Mouse (Mus musculus) hindbrain, embryonic 16.5 days (tissue): Measurements from ENCODE around the gene Rnf111. TPM values are rescaled to one million over a fixed set of nuclear protein-coding genes. Genes with fewer than 3 reads are reported as not detected.

Experiments used
- ATAC-seq: fragments of 200-750 bp; cut with Nextera tagmentation; 2 replicates; pipeline ENCODE4 v1.8.0; 2017; ENCODE audit warnings: moderate TSS enrichment, moderate library complexity
- H3K27ac ChIP-seq: fragments of 300-500 bp; sonication (generic); 2 replicates; pipeline ENCODE4 v1.5.1; 2014; ENCODE audit warnings: low read depth, mild to moderate bottlenecking, control low read depth, low read length, moderate library complexity
- H3K27me3 ChIP-seq: fragments of 300-500 bp; sonication (generic); replicated peaks from 2 replicates; pipeline ENCODE4 v1.6.1; 2014; ENCODE audit warnings: low read length; ENCODE audit not compliant: control insufficient read depth, insufficient read depth
- H3K36me3 ChIP-seq: fragments of 300-500 bp; sonication (generic); 2 replicates; pipeline ENCODE4 v1.6.1; 2014; ENCODE audit warnings: mild to moderate bottlenecking, low read length, moderate library complexity, mixed read lengths; ENCODE audit not compliant: control insufficient read depth, insufficient read depth
- H3K4me1 ChIP-seq: fragments of 300-500 bp; sonication (generic); 2 replicates; pipeline ENCODE4 v1.6.1; 2014; ENCODE audit warnings: low read depth, low read length; ENCODE audit not compliant: control insufficient read depth, insufficient read depth
- H3K4me2 ChIP-seq: fragments of 300-500 bp; sonication (generic); 2 replicates; pipeline ENCODE4 v1.6.1; 2014; ENCODE audit warnings: mild to moderate bottlenecking, low read length, control low read depth, moderate library complexity
- H3K4me3 ChIP-seq: fragments of 300-500 bp; sonication (generic); 2 replicates; pipeline ENCODE4 v1.5.1; 2014; ENCODE audit warnings: mild to moderate bottlenecking, low read length, control low read depth, moderate library complexity
- H3K9ac ChIP-seq: fragments of 300-500 bp; sonication (generic); 2 replicates; pipeline ENCODE4 v1.6.1; 2014; ENCODE audit warnings: low read depth, mild to moderate bottlenecking, control low read depth, low read length, moderate library complexity
- H3K9me3 ChIP-seq: fragments of 300-500 bp; sonication (generic); 2 replicates; pipeline ENCODE4 v1.6.1; 2014; ENCODE audit warnings: mild to moderate bottlenecking, low read length, moderate library complexity; ENCODE audit not compliant: control insufficient read depth
- WGBS: fragments of 180-500 bp; shearing (Covaris S2); extraction: QIAGEN DNeasy Blood & Tissue Kit; methylation state at CpG from one replicate; pipeline ENCODE4 v1.1.7; 2014; 5-methylcytosine and 5-hydroxymethylcytosine counted together
- polyA plus RNA-seq: library from polyadenylated mRNA; unstranded; fragments of >200 nt; fragmentation: Nextera tagmentation; extraction: Ambion mirVana; gene quantifications from 2 replicates; pipeline ENCODE4 v1.2.1, GENCODE M21; 2015

The Rnf111 gene
- polyA plus RNA-seq, 1 experiment from 2014 or later, result 23.2 TPM

DNA sequence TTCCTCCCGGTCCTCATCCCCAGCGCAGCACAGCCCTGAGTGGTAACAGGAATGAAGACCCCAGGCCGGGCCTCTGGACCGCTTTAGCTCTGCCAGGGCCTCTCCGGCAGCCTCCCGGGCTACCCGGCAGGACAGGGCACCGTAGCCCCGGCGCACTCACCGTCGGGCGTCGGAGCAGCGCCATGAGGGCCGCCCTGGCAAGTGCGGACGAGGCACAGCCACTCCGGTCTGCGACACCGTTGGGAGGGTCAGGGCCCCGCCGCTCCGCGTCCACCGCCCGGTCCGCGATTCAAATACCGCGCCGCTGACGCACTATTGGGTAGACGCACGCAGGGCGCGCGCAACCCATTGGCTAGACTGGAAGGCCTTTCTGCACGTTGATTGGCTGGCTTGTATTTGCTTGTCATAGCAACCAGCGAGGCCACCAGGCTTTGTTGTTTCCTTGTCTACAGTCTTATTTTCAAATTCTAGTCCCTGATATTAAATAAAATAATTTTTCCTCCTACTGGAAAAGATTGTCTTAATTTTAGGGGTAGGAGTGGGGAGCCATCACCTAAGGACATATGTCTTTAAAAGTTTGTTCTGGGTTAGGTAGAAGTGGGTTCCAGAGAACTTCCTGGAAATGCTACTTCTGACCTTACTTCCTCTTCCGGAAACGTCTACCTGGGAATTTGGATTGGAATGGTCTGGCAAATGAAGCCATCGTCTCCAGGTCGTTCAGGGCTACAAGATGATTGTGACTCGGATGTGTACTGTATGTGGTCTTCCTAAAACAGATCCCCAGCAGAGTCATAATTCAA, 82.1 kb downstream of the Rnf111 start, which contains the start of gene Ccnb2:
Gene Ccnb2, minus strand, starts transcription at position 291 of the 800 bp plus-strand sequence.
- peak within 1 kb of the TSS; percentile 57 for H3K9ac ChIP-seq
- no peaks in the 10 kb centered on the region for H3K27me3 ChIP-seq
- H3K4me3 ChIP-seq, result peak within 1 kb of the TSS; percentile 56
- H3K4me1 ChIP-seq, result peaks cover 5% of the 10 kb centered on the region
- no peak within 1 kb of the TSS for H3K27ac ChIP-seq
- H3K36me3 ChIP-seq, result peaks cover 7% of the 10 kb centered on the region; the same call in 1 of the 2 replicates
- peak within 1 kb of the TSS; percentile 99 for H3K4me2 ChIP-seq
- ATAC-seq, result peak; percentile 98
- H3K9me3 ChIP-seq, result no peaks in the 10 kb centered on the region
- 2% methylated on average over 45 of the region's 45 CpGs for WGBS

DNA sequence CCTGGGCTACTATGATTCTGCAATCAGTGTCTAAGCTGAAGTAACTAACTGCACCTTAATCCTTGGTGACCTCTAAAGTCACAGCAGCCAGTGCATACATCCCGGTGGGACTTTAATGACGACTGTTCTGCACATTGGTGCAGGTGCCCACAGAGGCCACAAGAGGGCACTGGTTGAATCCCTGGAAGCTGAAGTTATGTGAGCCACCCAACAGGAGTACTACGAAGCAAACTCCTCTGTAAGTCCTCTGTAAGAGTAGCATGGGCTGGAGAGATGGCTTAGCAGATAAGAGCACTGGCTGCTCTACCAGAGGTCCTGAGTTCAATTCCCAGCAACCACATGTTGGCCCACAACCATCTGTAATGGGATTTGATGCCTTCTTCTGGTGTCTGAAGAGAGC, 87.1 kb downstream of the Rnf111 start:
- no peaks in the 10 kb centered on the region for H3K27me3 ChIP-seq

DNA sequence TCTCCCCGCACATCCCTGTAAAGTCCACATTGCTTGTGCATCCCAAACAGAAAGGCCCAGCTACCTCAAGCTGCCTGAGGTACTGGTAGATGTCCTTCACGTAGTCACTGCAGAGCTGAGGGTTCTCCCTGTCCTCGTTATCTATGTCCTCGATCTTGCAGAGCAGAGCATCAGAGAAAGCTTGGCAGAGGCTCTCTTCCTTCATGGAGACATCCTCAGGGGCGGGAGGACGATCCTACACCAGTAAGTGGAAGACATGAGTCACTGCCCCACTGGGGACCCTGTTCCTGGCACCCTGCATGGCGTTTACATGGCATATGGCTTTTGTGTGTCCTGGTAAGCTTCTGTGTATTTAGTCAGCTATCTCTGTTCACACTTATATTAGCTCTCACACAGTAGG, 90.5 kb downstream of the Rnf111 start:
- no peak overlapping the region for H3K27ac ChIP-seq
- H3K4me3 ChIP-seq, result no peak overlapping the region
- H3K36me3 ChIP-seq, result peaks cover 26% of the 10 kb centered on the region
- H3K4me2 ChIP-seq, result no peak overlapping the region
- H3K4me1 ChIP-seq, result no peaks in the 10 kb centered on the region
- 92% methylated on average over 7 of the region's 7 CpGs for WGBS
- no peak overlapping the region for H3K9ac ChIP-seq
- no peaks in the 10 kb centered on the region for H3K27me3 ChIP-seq
- no peaks in the 10 kb centered on the region for H3K9me3 ChIP-seq
- no peak for ATAC-seq

More for the DNA sequence above, 87.1 kb downstream of the Rnf111 start:
- Histone ChIP-seq H3K4me1 (peaks cover 2% of the 10 kb centered on the region), H3K27ac (no peak overlapping the region), H3K9me3 (no peaks in the 10 kb centered on the region), H3K4me3 (no peak overlapping the region), H3K4me2 (no peak overlapping the region), H3K9ac (no peak overlapping the region), H3K36me3 (peaks cover 6% of the 10 kb centered on the region; the same call in 1 of the 2 replicates)
- WGBS, result 80% methylated on average over 3 of the region's 3 CpGs
- no peak for ATAC-seq

DNA sequence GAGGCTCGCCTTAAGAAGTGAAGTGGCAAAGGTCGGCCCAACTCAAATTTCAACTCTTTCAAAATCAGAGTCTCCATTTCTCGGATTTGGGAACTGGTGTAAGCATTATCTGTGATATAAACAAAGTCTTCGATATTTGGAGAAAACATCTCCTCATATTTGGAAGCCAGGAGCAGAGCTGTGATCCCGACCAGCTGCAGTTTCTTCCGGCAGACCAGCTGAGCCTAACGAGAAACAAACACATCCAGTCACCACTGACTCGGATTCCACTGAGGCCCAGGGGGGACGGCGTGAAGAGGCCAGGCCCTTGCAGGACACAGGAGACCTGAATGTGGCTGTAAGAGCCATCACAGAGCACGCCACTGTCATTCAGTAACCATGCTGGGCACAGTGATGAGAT, 92.9 kb downstream of the Rnf111 start:
- H3K36me3 ChIP-seq, result peaks cover 26% of the 10 kb centered on the region

DNA sequence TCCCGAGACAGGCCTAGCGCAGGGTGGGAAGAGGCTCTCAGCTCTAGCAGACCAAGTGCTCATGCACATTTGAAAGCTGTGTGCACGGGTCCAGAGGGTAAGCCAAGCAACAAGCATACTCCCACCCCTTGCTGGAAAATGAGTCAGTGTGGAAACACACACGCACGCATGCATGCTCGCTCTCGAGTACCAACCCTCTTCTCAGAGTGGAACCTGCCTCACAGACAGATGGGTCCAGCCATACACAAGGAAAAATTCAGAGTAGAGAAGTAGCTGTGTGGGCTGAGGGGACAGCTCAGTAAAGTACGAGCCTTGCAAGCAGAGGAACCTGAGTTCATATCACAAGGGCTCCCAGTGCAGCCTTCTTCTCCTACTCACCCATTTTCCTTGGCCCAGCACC, 93.8 kb downstream of the Rnf111 start:
- 94% methylated on average over 8 of the region's 8 CpGs for WGBS
- Histone ChIP-seq H3K9me3 (no peaks in the 10 kb centered on the region), H3K36me3 (peaks cover 26% of the 10 kb centered on the region), H3K27me3 (no peaks in the 10 kb centered on the region), H3K4me2 (no peak overlapping the region), H3K9ac (no peak overlapping the region), H3K4me1 (no peaks in the 10 kb centered on the region), H3K27ac (no peak overlapping the region), H3K4me3 (no peak overlapping the region)
- ATAC-seq, result no peak

More for the DNA sequence above, 92.9 kb downstream of the Rnf111 start:
- no peak for ATAC-seq
- 84% methylated on average over 11 of the region's 11 CpGs for WGBS
- H3K9ac ChIP-seq, result no peak overlapping the region
- no peak overlapping the region for H3K4me3 ChIP-seq
- no peaks in the 10 kb centered on the region for H3K4me1 ChIP-seq
- H3K9me3 ChIP-seq, result no peaks in the 10 kb centered on the region
- no peak overlapping the region for H3K4me2 ChIP-seq
- no peaks in the 10 kb centered on the region for H3K27me3 ChIP-seq
- H3K27ac ChIP-seq, result no peak overlapping the region

DNA sequence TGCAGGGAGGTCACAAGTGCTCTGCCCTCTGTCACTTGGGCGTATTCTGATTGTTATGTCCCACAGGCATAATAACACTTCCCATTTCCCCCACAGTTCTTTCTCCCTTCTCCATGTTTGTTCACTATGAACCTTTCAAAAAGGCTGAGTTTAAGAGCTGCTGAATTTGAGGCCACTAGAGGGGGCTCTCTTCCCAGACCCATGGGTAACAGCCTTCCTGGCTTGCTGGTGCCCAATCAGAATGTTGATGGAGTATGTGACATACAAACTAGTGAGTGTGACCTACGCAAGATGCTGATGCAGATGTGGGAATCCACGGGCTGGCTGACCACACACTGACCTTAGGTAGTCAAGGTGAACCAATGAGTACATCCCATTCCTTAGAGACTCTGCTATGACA, 94.7 kb downstream of the Rnf111 start:
- no peak overlapping the region for H3K9ac ChIP-seq
- no peaks in the 10 kb centered on the region for H3K9me3 ChIP-seq
- WGBS, result 90% methylated on average over 3 of the region's 3 CpGs
- no peaks in the 10 kb centered on the region for H3K4me1 ChIP-seq
- no peak overlapping the region for H3K4me3 ChIP-seq
- H3K27ac ChIP-seq, result no peak overlapping the region
- no peaks in the 10 kb centered on the region for H3K27me3 ChIP-seq
- no peak for ATAC-seq
- no peak overlapping the region for H3K4me2 ChIP-seq
- H3K36me3 ChIP-seq, result peaks cover 26% of the 10 kb centered on the region

DNA sequence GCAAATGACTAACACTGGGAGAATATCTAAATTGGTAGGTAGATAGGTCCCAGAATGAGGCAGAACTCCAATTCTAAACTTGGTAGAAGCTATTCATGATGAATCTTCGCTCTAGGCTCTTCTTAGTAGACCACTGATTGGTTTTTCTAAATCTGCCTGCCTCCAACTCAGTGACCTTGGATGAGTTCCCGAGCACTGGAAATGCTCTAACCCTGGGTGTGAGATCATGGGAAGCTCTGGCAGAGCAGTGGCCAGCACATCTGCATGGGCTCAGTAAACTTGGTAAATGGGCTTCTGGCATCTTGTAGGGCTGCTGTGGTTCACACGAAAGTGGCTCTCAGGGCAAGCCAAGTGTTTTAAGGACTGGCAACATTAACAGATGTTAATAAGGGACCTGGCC, 96.9 kb downstream of the Rnf111 start:
- H3K9me3 ChIP-seq, result no peaks in the 10 kb centered on the region
- H3K4me3 ChIP-seq, result no peak overlapping the region
- no peak for ATAC-seq
- H3K4me1 ChIP-seq, result no peaks in the 10 kb centered on the region
- no peak overlapping the region for H3K9ac ChIP-seq
- peaks cover 20% of the 10 kb centered on the region for H3K36me3 ChIP-seq
- no peak overlapping the region for H3K27ac ChIP-seq
- H3K4me2 ChIP-seq, result no peak overlapping the region
- 87% methylated on average over 3 of the region's 3 CpGs for WGBS
- H3K27me3 ChIP-seq, result no peaks in the 10 kb centered on the region

DNA sequence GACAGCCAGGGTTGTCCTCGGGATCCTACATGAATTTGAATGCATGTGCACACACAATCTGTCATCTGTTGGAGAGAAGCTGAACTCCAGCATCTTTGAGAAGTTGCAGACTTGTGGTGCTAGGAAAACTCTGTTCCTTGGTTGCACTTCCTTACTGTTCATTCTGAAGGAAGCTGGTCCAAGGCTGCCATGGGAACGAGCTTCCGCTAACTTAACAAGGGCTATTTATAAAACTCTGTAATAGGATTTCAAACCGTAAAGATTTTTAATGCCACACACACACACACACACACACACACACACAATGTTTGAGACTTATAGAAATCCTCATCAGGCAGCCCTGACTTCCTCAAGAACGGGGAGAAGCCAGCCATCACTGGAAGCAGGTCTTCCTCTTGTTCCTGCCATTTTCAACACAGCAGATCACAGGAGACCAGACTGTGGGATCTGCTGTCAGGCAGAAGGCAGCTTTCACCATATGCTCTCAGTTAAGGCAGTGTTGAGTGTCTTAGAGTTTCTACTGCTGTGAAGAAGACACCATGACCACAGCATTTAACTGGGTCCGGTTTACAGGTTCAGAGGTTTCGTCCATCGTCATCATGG, 101.5 kb downstream of the Rnf111 start:
- H3K9me3 ChIP-seq, result no peaks in the 10 kb centered on the region
- H3K36me3 ChIP-seq, result no peaks in the 10 kb centered on the region
- H3K27ac ChIP-seq, result no peak overlapping the region
- no peaks in the 10 kb centered on the region for H3K4me1 ChIP-seq
- H3K4me2 ChIP-seq, result no peak overlapping the region
- ATAC-seq, result no peak
- no peak overlapping the region for H3K4me3 ChIP-seq
- no peaks in the 10 kb centered on the region for H3K27me3 ChIP-seq
- H3K9ac ChIP-seq, result no peak overlapping the region
- 83% methylated on average over 8 of the region's 8 CpGs for WGBS

DNA sequence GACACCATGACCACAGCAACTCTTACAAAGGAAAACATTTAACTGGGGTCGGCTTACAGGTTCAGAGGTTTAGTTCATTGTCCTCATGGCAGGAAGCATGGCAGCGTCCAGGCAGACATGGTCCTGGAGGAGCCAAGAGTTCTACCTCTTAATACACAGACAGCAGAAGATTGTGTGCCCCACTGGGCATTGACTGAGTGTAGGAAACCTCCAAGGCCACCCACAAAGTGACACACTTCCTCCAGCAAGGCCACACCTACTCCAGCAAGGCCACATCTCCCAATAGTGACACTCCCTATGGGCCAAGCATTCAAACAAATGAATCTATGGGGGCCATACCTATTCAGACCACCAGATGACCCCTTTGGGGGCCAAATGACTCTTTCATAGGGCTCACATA, 107.4 kb downstream of the Rnf111 start:
- Histone ChIP-seq H3K27ac (no peak overlapping the region), H3K9ac (no peak overlapping the region), H3K4me2 (no peak overlapping the region), H3K4me1 (no peaks in the 10 kb centered on the region), H3K27me3 (no peaks in the 10 kb centered on the region), H3K4me3 (no peak overlapping the region), H3K36me3 (no peaks in the 10 kb centered on the region), H3K9me3 (no peaks in the 10 kb centered on the region)
- WGBS, result 79% methylated on average over 2 of the region's 2 CpGs
- no peak for ATAC-seq
